Mouse (Mus musculus): ENCODE measurements around the gene Bfsp2. TPM values are rescaled to one million over a fixed set of nuclear protein-coding genes. Genes with fewer than 3 reads are reported as not detected.
"Not testable (repeated sequence)": the region's sequence is repeated elsewhere in the genome, so short reads cannot be mapped to it uniquely, and the experiment has no call there.

Gene Bfsp2
- polyA plus RNA-seq, 1 experiment from 2014 or later: not detected

DNA sequence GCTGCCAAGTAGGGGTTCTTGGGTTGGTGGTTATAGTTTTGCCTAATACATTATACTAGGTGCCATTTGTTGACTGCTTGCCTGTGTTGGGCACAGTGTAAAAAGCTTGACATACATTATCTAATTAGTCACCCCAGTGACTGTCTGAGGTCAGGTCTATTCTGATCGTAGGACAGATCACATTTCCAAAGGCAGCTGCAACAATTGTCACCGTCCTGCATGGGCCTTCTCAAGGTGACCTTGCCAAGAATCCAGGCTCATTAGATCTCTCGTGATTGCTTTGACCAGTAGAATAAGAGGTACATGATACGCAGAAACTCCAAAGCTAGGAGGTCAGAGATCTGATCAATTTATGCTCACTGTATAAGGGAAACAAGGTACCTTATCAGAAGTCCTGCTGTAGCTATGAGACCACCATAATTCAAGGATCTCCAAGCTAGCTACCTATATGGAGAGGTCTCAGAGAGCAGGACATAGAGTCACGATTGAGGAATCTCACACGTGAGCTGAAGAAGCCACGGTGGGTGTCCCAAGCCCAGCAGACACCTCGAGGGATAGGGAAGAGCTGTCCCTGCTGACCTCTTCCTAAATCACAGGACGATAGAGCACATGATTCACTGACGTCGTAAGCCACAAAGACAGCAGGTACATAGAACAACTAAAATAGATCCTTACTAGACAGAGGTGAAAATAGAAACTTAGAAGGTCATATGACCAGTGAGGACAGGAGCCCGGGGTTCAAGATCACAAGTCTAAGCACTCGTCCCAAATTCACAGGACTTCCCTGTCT, 49.6 kb downstream of the Bfsp2 start:
- H3K79me2 ChIP-seq (ENCODE audit: inconsistent target): no peaks in the 10 kb centered on the region
- no peak overlapping the region for H3K4me3 ChIP-seq (ENCODE audit: inconsistent target)
- WGBS (ENCODE audit: missing documents): 91% methylated on average over 13 of the region's 13 CpGs
- no peaks in the 10 kb centered on the region for H3K36me3 ChIP-seq (ENCODE audit: inconsistent target)
- no peak overlapping the region for H3K27ac ChIP-seq

DNA sequence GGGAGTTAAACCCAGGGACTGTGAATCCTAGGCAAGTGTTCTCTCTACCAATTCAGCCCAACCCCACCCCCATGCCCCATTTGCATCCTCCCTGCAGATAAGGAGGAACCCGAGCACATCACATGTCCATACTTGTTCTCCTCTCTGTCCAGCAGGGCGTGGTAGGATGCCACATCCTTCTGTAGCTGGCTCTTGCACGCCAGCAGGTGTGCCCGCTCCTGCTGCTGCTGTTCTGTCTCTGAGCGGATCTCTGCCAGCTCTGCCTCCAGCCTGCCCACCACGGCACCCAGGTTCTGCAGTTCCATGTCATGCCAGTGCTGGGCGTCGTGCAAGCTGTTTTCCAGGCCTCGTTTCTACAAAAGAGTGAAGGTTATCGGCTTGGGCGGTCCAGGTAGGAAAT, 53.8 kb downstream of the Bfsp2 start:
- 88% methylated on average over 11 of the region's 11 CpGs for WGBS (ENCODE audit: missing documents)
- Histone ChIP-seq H3K4me3 (ENCODE audit: inconsistent target) (no peak overlapping the region), H3K27ac (no peak overlapping the region), H3K36me3 (ENCODE audit: inconsistent target) (no peaks in the 10 kb centered on the region), H3K79me2 (ENCODE audit: inconsistent target) (no peaks in the 10 kb centered on the region)

DNA sequence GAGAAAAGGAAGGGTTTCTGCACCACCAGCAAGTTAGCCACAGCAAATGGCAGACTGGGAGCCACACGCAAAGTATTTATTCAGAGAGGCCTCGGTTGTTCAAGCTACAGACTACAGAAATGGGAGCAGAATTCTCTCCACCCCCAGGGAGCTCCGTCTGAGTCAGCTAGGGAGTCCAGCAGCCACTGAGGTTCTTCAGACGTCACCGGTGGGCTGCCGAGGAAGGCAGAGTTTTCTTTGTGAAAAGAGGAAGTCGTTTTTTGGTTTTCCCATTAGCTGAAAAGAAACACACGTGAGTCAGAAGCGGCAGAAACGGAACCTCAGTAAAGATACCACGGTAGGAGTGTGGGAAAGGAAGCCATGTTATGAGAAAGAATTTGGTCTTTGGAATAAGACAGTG, 55.4 kb downstream of the Bfsp2 start:
- Histone ChIP-seq H3K27ac (no peak overlapping the region), H3K4me3 (ENCODE audit: inconsistent target) (no peak overlapping the region), H3K79me2 (ENCODE audit: inconsistent target) (no peaks in the 10 kb centered on the region), H3K36me3 (ENCODE audit: inconsistent target) (no peaks in the 10 kb centered on the region)
- WGBS (ENCODE audit: missing documents): 4% methylated on average over 11 of the region's 11 CpGs

- no peaks in the 10 kb centered on the region for H3K79me2 ChIP-seq (ENCODE audit: inconsistent target)
- 49% methylated on average over 8 of the region's 8 CpGs for WGBS (ENCODE audit: missing documents)
- no peak overlapping the region for H3K4me3 ChIP-seq (ENCODE audit: inconsistent target)
- H3K27ac ChIP-seq: no peak overlapping the region
- no peaks in the 10 kb centered on the region for H3K36me3 ChIP-seq (ENCODE audit: inconsistent target)
These were observed 56.3 kb downstream of the Bfsp2 start for GRCm38 (mm10) chr9:103423951-103424350.

DNA sequence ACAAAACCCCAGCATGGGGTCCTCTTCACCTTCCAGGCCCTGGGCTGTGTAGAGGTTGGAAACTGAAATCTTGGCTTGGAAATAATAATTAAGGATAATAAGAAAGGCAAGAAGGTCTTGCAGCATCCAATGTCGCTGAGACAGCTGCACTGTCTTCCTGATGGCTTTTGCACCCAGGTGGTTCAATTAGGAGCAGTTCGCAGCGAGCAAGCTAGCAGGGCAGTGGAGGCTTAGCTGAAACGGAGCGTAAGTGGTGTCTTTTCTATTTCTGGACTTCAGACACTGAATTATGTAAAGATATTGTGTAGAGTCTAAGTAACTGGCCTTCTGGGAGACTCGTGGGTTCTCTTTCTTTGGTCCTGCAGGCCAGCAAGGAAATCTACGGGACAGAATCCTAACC, 56.8 kb downstream of the Bfsp2 start:
- Histone ChIP-seq H3K27ac (no peak overlapping the region), H3K79me2 (ENCODE audit: inconsistent target) (no peaks in the 10 kb centered on the region), H3K4me3 (ENCODE audit: inconsistent target) (no peak overlapping the region), H3K36me3 (ENCODE audit: inconsistent target) (no peaks in the 10 kb centered on the region)
- WGBS (ENCODE audit: missing documents): 88% methylated on average over 7 of the region's 7 CpGs

DNA sequence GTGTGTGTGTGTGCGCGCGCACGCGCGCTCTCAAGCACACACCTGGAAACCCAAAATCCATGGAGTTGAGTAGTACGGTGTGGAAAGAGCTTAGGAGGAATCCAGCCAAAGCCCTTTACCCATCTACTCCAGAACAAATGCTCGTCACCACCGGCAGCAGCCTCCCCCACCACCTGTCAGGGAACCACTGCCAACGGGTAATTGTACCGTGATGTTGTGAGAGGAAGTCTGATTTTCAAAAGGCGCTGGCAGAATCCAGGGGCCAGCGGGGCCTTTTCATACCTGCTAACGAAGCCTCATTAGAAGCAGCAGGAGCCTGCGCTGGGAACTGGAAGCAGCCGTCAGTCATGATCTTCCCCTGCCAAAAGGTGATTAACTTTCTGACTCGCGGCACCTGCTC, 57.4 kb downstream of the Bfsp2 start:
- Histone ChIP-seq H3K79me2 (ENCODE audit: inconsistent target) (no peaks in the 10 kb centered on the region), H3K36me3 (ENCODE audit: inconsistent target) (no peaks in the 10 kb centered on the region), H3K27ac (no peak overlapping the region), H3K4me3 (ENCODE audit: inconsistent target) (no peak overlapping the region)
- 47% methylated on average over 14 of the region's 18 CpGs for WGBS (ENCODE audit: missing documents)

- Histone ChIP-seq H3K79me2 (ENCODE audit: inconsistent target) (no peaks in the 10 kb centered on the region), H3K36me3 (ENCODE audit: inconsistent target) (no peaks in the 10 kb centered on the region), H3K4me3 (ENCODE audit: inconsistent target) (no peak overlapping the region), H3K27ac (no peak overlapping the region)
- 83% methylated on average over 3 of the region's 3 CpGs for WGBS (ENCODE audit: missing documents)
These were observed 59.4 kb downstream of the Bfsp2 start for GRCm38 (mm10) chr9:103420844-103421243.

GRCm38 (mm10) chr9:103418786-103419185, 61.4 kb downstream of the Bfsp2 start:
- 100% methylated on average over 2 of the region's 2 CpGs for WGBS (ENCODE audit: missing documents)
- H3K36me3 ChIP-seq (ENCODE audit: inconsistent target): no peaks in the 10 kb centered on the region
- no peak overlapping the region for H3K4me3 ChIP-seq (ENCODE audit: inconsistent target)
- H3K27ac ChIP-seq: no peak overlapping the region
- no peaks in the 10 kb centered on the region for H3K79me2 ChIP-seq (ENCODE audit: inconsistent target)

- H3K27ac ChIP-seq; H3K4me3 ChIP-seq (ENCODE audit: inconsistent target); H3K36me3 ChIP-seq (ENCODE audit: inconsistent target); H3K79me2 ChIP-seq (ENCODE audit: inconsistent target): not testable (repeated sequence)
- WGBS (ENCODE audit: missing documents): 93% methylated on average over 1 of the region's 1 CpGs
These were observed 62.0 kb downstream of the Bfsp2 start for GRCm38 (mm10) chr9:103418267-103418666.

GRCm38 (mm10) chr9:103413457-103413856, 66.8 kb downstream of the Bfsp2 start:
- WGBS (ENCODE audit: missing documents): 92% methylated on average over 9 of the region's 9 CpGs
- no peak overlapping the region for H3K4me3 ChIP-seq (ENCODE audit: inconsistent target)
- no peaks in the 10 kb centered on the region for H3K79me2 ChIP-seq (ENCODE audit: inconsistent target)
- H3K27ac ChIP-seq: no peak overlapping the region
- H3K36me3 ChIP-seq (ENCODE audit: inconsistent target): no peaks in the 10 kb centered on the region

- H3K36me3 ChIP-seq (ENCODE audit: inconsistent target): no peaks in the 10 kb centered on the region
- H3K4me3 ChIP-seq (ENCODE audit: inconsistent target): no peak overlapping the region
- no peaks in the 10 kb centered on the region for H3K79me2 ChIP-seq (ENCODE audit: inconsistent target)
- no peak overlapping the region for H3K27ac ChIP-seq
- WGBS (ENCODE audit: missing documents): 94% methylated on average over 2 of the region's 2 CpGs
These were observed 71.1 kb downstream of the Bfsp2 start for GRCm38 (mm10) chr9:103409119-103409518.

GRCm38 (mm10) chr9:103408136-103408777, 72.0 kb downstream of the Bfsp2 start:
- no peak overlapping the region for H3K27ac ChIP-seq
- H3K4me3 ChIP-seq (ENCODE audit: inconsistent target): no peak overlapping the region
- no peaks in the 10 kb centered on the region for H3K36me3 ChIP-seq (ENCODE audit: inconsistent target)
- whole genome bisulfite sequencing (ENCODE audit: missing documents): 98% methylated on average over 4 of the region's 4 CpGs
- no peaks in the 10 kb centered on the region for H3K79me2 ChIP-seq (ENCODE audit: inconsistent target)

GRCm38 (mm10) chr9:103403331-103403973, 76.8 kb downstream of the Bfsp2 start:
- Histone ChIP-seq H3K4me3 (ENCODE audit: inconsistent target) (no peak overlapping the region), H3K79me2 (ENCODE audit: inconsistent target) (no peaks in the 10 kb centered on the region), H3K36me3 (ENCODE audit: inconsistent target) (no peaks in the 10 kb centered on the region), H3K27ac (no peak overlapping the region)
- 63% methylated on average over 4 of the region's 4 CpGs for WGBS (ENCODE audit: missing documents)

GRCm38 (mm10) chr9:103398509-103399157, 81.6 kb downstream of the Bfsp2 start:
- Histone ChIP-seq H3K4me3 (ENCODE audit: inconsistent target) (no peak overlapping the region), H3K27ac (no peak overlapping the region), H3K79me2 (ENCODE audit: inconsistent target) (no peaks in the 10 kb centered on the region), H3K36me3 (ENCODE audit: inconsistent target) (no peaks in the 10 kb centered on the region)
- WGBS (ENCODE audit: missing documents): 91% methylated on average over 21 of the region's 21 CpGs

DNA sequence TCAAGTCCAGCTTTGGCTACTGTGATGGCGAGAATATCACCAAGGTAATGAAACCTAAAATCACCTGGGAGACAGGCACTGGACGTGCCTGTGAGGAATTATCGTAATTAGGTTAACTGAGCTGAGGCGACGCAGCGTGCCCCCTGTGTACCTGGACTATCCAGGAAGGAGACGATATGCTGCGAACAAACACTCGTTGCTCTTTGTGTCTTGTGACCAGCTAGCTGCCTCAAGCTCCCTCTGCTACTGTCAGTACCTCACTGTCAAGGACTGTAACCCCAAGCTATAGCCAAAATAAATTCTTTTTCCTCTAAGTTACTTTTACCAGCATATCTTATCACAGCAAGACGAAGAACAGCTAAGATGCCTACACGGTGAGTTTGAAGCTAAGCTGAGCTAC, 87.0 kb downstream of the Bfsp2 start:
- Histone ChIP-seq H3K36me3 (ENCODE audit: inconsistent target) (no peaks in the 10 kb centered on the region), H3K79me2 (ENCODE audit: inconsistent target) (no peaks in the 10 kb centered on the region), H3K4me3 (ENCODE audit: inconsistent target) (no peak overlapping the region), H3K27ac (no peak overlapping the region)
- 94% methylated on average over 11 of the region's 11 CpGs for WGBS (ENCODE audit: missing documents)
